Mouse (Mus musculus) layer of hippocampus, adult 8-10 months (tissue): Measurements from ENCODE around the gene Gzmm. TPM values are rescaled to one million over a fixed set of nuclear protein-coding genes. Genes with fewer than 3 reads are reported as not detected.

ENCODE experiments used
- DNase-seq, 2 experiments: peaks; one replicate each; pipeline ENCODE4 v3.0.0; 2022; ENCODE audit warnings: low spot score in 2 of 2
- total RNA-seq, 4 experiments: library from RNA; stranded (reverse); gene quantifications; 2 replicates each; pipeline ENCODE4 v1.2.4; 2022

Gzmm gene
- 1 to 10 TPM; 2.3 to 3.5 (median 3.3) TPM for total RNA-seq

DNA sequence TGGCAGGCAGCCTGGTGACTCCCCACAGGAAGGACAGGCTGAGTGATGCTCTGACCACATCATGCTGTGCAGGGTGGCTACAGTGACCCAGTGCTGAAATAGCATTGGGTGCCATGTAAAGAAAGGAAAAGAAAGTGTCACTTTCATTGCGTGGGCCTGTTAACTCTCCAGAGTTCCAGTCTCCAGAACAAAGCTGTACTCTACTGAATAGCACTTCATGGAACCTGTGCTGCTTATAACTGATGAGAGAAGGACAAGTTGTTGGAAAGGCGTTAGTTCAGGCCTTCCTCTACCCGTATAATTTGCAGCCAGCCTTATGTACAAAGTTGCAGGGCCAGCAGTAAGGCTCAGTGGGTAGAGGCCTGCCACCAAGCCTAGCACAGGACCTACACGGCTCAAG, at the start of gene Gzmm:
Gene Gzmm, plus strand, starts transcription at position 301 of the 400 bp plus-strand sequence.
- no peak for DNase-seq

GRCm38 (mm10) chr10:79645711-79646110, 43.1 kb upstream of the Gzmm start, which contains the start of gene Odf3l2:
Odf3l2 (minus strand) TSS chr10:79645738.
- no peak for DNase-seq

- peak in 1 of 2 experiments; percentile 86 for DNase-seq
Observed at GRCm38 (mm10) chr10:79649070-79649751, 39.6 kb upstream of the Gzmm start.

DNA sequence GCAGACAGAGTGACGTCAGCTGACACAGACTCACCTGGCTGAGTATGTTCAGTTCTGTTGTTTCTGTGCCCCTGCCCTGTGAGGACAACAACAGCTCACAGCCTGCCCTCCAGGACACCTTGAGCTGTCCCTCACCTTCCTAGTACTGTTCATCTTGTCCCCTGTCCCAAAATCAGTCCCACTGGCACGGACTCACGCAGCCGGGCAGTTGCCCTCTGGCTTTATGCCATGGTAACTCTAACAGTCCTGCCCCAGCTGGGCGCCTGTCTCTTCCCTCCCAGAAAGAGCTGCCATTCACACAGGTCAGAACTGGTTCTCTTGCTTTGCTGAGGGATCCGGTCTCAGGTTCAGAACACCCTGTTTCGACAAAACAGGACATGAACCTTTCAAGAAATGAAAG, 36.0 kb upstream of the Gzmm start:
- no peak for DNase-seq

- DNase-seq, result peak; percentile 66 to 72
Observed at GRCm38 (mm10) chr10:79654946-79655395, 33.8 kb upstream of the Gzmm start.

- DNase-seq, result no peak
Observed at GRCm38 (mm10) chr10:79658829-79659228, 30.0 kb upstream of the Gzmm start.

DNA sequence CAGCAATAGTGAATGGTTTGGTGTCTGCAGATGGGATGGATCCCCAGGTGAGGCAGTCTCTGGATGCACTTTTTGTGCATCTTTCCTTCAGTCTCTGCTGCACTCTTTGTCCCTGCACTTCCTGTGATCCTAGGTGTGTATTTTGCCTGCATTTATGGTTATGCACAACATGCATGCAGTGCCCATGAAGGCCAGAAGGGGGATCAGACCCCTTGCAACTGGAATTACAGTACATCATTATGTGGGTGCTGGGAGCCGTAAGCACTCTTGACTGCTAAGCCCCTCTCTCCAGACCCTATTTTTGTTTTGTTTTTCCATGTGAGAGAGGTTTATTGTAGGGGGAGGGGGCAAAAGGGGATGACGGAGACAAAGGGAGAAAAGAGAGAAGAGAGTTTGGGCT, 28.5 kb upstream of the Gzmm start:
- no peak for DNase-seq

GRCm38 (mm10) chr10:79661861-79662260, 27.0 kb upstream of the Gzmm start:
- DNase-seq, result no peak

DNA sequence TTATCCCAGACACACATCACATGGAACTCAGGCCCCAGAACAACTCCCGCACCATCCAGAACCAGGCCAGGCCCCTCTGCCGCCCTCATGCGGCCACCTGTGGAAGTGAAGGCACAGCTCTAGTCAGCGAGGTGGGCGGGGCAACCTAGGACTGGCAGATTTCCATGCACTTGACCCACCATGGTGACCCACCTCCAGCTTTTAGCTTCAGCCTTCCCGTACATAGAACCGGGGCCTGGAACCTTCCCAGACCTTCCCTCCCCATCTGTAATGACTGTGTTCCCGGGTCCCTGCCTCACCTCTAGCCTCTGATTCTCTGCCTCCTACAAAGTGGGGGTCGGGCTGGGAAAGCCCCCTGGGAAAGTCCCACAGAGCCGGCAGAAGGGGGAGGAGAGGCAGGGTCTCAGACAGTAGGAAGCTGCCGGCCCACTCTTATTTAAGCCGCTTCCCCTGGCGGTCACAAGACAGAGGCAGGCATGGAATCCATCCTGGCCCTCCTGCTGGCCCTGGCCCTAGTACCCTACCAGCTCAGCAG, 24.6 kb upstream of the Gzmm start, which contains the start of gene Madcam1:
Gene Madcam1, plus strand, starts transcription at position 429 of the 535 bp plus-strand sequence.
- DNase-seq, result peak in 1 of 2 experiments; percentile 68

DNA sequence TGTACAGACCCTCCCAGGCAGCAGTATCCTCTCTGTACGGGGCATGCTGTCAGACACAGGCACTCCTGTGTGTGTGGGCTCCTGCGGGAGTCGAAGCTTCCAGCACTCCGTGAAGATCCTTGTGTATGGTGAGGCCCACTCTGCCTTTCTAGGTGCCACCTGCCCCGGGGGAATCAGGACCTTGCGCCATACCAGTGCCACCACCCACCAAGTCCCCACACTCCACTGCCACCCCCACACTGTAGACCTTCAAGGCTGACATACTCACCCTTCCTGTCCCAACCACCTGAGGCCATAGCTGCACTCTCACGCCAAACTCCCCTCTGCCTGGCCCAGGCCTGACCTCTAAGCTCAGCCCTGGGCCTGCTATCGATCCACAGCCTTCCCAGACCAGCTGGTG, 23.8 kb upstream of the Gzmm start:
- no peak for DNase-seq

DNA sequence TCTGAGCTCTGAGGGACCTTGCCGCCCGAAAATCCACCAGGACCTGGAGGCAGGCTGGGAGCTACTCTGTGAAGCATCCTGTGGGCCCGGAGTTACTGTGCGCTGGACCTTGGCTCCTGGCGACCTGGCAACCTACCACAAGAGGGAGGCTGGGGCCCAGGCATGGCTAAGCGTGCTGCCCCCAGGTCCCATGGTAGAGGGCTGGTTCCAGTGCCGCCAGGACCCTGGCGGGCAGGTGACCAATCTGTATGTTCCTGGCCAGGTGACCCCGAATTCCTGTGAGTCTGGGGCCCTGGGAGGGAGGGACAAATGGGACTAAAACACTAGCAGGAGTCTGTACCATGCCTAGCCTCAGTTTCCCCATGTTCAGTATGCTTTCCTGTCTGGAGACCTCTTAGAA, 22.3 kb upstream of the Gzmm start:
- DNase-seq, result no peak

GRCm38 (mm10) chr10:79668076-79668475, 20.7 kb upstream of the Gzmm start:
- DNase-seq, result no peak

DNA sequence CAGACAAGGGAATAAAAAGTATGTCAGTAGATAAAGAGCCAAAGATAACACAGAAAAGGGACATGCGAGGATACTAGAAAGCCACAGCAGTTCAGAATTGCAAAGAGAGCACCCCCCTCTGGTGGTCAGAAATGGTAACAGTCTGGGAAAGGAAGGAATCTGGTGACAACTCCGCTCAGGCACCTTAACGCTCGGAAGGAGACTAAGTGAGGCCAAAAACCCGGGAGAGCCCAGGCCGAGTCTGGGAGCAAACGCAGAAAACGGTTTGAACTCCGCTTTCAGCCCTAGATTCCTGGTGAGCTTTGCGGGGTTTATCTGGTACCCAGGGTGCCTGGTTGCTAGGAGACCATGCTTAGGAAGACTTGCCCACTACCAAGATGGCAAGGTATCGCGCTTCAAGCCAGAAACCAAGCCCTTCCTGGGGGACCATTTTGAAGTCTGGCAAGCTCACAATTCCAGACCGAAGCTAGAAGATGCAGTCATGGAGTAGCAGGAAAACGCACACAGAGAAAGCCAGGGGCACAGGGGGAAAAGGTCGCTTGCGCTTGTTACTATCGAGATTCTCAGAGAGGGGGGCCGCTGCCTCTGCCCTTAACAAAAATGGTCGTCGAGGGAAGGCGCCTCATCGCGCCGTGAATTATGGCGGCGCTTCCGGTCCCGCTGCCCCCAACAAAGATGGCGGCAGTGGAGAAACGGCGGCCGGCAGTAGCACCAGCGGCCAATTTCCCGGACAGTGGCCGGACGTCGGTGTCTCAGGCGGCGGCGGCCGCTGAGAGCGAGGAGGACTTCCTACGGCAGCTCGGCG, 19.8 kb upstream of the Gzmm start, which contains the start of gene Tpgs1:
Gene Tpgs1, plus strand, starts transcription at position 599 of the 805 bp plus-strand sequence.
- peak; percentile 90 to 92 for DNase-seq

DNA sequence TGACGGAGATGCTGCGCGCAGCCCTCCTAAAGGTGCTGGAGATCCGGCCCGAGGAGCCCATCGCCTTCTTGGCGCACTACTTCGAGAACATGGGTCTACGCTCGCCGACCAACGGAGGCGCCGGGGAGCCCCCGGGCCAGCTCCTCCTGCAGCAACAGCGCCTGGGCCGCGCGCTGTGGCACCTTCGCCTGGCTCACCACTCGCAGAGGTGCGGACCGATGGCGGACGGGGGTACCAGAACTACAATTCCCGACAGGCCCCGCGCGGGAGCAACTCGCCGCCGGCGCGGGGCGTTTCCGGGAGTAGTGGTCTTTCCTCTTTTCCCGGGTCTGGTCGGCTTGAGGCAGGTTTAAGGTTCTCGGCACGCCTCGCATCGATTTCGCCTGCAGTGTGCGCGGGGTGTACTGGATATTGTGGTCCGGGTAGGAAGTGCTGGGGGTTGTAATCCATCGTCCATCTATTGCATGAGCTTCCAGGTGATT, 19.2 kb upstream of the Gzmm start:
- peak; percentile 77 for DNase-seq

DNA sequence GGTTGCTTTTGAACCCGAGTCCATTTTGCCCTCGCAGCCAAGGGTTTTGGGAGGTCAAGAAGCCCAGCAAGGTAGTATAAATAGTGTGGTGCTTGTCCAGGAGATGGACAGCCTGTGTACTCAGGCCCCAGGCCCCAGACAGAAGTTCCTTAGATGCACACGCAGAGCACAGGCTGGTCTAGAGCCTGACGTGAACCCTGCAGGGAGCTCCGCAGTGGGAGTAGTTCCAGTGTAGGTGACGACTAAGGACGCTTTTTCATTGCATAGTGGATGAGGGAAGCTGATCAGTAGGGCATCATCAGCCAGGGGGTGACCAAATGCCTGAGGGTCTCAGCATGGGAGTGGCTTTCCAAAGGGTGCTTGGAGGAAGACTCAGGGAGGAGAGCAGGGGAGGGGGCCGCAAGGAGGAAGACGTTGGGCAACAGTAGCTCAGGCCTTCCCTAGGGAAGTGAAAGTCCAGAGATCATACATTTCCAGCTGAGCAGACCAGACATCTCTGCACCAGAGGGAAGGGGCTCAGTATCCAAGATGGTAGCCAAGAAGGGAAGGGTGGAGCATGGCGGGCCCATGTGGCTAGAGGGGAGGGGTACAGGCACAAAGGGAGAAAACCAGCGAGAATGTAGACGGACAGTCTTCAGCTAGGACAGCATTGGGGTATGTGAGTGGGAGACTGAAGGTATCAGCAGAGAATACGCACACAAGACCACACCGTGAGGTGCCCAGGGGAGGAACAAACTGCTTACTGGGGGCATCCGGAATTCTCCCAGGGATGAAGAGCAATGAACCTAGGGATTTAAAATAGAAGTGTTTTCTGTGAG, 18.5 kb upstream of the Gzmm start:
- DNase-seq, result no peak

- DNase-seq, result no peak
Observed at GRCm38 (mm10) chr10:79671396-79672087, 17.3 kb upstream of the Gzmm start.

DNA sequence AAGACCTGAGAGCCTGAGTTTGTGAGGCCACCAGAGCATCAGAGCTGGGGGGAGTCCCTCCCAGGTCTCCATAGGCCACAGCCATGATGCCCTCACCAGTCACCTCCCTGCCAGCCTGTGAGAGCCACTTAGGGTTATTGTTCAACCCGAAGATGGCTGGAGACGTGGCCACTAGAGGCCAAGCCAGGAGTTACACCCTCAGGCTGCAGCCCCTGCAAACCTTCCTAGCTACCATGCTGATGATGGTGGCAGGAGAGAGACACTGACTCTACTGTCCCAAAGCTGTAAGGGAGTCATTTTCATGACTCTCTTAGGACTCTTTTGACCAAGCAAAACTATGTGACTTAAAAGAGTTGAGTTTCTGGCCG, 16.7 kb upstream of the Gzmm start:
- DNase-seq, result no peak

GRCm38 (mm10) chr10:79673054-79673453, 15.8 kb upstream of the Gzmm start:
- no peak for DNase-seq

DNA sequence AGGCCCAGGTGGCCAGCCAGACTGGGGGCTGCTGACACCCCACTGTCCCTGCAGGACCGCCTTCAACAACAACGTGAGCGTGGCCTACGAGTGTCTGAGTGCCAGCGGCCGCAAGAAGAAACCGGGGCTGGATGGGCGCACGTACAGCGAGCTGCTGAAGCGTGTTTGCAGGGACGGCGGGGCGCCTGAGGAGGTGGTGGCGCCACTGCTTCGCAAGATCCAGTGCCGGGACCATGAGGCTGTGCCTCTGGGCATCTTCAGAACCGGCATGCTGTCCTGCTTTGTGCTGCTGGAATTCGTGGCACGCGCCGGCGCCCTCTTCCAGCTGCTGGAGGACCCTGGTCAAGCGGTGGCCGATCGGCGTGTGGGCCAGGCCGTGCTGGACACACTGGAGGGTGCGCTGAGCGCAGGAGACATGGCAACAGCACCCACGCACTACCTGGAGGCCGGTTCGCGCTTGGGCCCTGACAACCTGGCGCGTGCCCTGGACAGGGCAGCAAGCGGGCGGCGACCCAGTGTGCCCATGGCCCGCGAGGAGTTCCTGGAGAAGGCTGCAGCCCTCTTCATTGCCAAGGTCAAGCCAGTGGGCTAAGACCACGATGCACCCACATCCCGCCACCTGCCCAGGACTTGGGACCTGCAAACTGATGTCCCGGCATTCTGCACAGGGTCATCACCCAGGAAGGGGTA, 13.3 kb upstream of the Gzmm start:
- DNase-seq, result no peak
